Comparison of ENCODE assay signal across 28 mouse cellular contexts in the genomic region with DNA sequence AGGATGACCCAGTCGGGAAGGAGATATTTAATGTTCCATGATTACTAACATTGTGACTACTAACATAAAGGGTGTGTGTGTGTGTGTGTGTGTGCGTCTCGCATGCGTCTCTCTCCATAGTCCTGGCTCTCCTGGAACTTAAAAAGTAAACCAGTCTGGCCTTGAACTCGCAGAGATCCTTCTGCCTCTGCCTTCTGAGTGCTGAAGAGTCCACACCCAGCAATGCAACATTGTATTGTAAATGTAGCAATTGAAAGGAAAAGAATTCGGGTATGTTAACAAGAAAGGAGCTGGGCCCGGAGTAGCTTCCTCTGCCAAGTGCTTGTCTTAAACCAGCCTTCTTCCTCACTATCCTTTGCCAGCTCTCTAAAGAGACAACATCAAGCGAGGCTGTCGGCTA. TPM values are rescaled to one million over a fixed set of nuclear protein-coding genes. Genes with fewer than 3 reads are reported as not detected.
"Had no signal": no experiment of that assay in that cellular context is flagged by ENCODE, and none has a peak within 500 bp of the region (broad histone marks: within the 10 kb centered on the region; RNA-seq: fewer than 3 reads in every experiment).

No protein-coding gene starts in this region.

- H3K27me3 ChIP-seq: hindbrain, embryonic 12.5 days; intestine, embryonic 15.5 days; kidney, embryonic 15.5 days; limb, embryonic 12.5 days had no signal

- DNase-seq: gastrocnemius, adult 2 months; gastrocnemius, postnatal 10 days; gastrocnemius, postnatal 25 days; heart, adult 18-20 months; heart, postnatal 10 days; heart, postnatal 4 days; kidney, adult 18-20 months; kidney, adult 8-10 months; kidney, postnatal 14 days; kidney, postnatal 36 days; liver; liver, embryonic 13.5 days had no signal

- H3K36me3 ChIP-seq: heart, embryonic 10.5 days; heart, embryonic 12.5 days; hindbrain, embryonic 10.5 days; hindbrain, embryonic 12.5 days; intestine, embryonic 15.5 days; kidney, embryonic 15.5 days; limb, embryonic 10.5 days; limb, embryonic 12.5 days; liver, embryonic 13.5 days had no signal

- H3K4me3 ChIP-seq: gastrocnemius, adult 2 months; heart, embryonic 10.5 days; heart, embryonic 12.5 days; hindbrain, embryonic 10.5 days; hindbrain, embryonic 12.5 days; intestine, embryonic 15.5 days; kidney, embryonic 15.5 days; layer of hippocampus, adult 2 months; left cerebral cortex, adult 2 months; limb, embryonic 10.5 days; limb, embryonic 12.5 days; liver, embryonic 13.5 days had no signal

- H3K9ac ChIP-seq: heart, embryonic 12.5 days; hindbrain, embryonic 12.5 days; hindbrain, embryonic 14.5 days; intestine, embryonic 15.5 days; kidney, embryonic 15.5 days; limb, embryonic 12.5 days; liver, embryonic 13.5 days had no signal

- H3K4me1 ChIP-seq: heart, embryonic 10.5 days; heart, embryonic 12.5 days; hindbrain, embryonic 10.5 days; hindbrain, embryonic 12.5 days; intestine, embryonic 15.5 days; kidney, embryonic 15.5 days; limb, embryonic 10.5 days; limb, embryonic 12.5 days; liver, embryonic 13.5 days had no signal

- H3K9me3 ChIP-seq: heart, embryonic 10.5 days; hindbrain, embryonic 10.5 days; hindbrain, embryonic 12.5 days; intestine, embryonic 15.5 days; kidney, embryonic 15.5 days; limb, embryonic 10.5 days; limb, embryonic 12.5 days; liver, embryonic 13.5 days had no signal

- H3K27ac ChIP-seq: gastrocnemius, adult 2 months; heart, embryonic 10.5 days; hindbrain, embryonic 10.5 days; hindbrain, embryonic 12.5 days; hindbrain, embryonic 14.5 days; intestine, embryonic 15.5 days; kidney, embryonic 15.5 days; kidney, postnatal 0 days; layer of hippocampus, adult 2 months; left cerebral cortex, adult 2 months; limb, embryonic 10.5 days; limb, embryonic 12.5 days; liver, embryonic 13.5 days had no signal

RNA-seq across cellular contexts. Expression of a gene that starts 1.9 kb away (rescaled TPM):
- polyA plus RNA-seq: heart, embryonic 12.5 days; heart, embryonic 14.5 days; heart, embryonic 16.5 days; inflammation-experienced regulatory T-cells, adult 6 months; kidney, postnatal 0 days; limb, embryonic 10.5 days; limb, embryonic 12.5 days; liver, embryonic 11.5 days; liver, embryonic 13.5 days had no signal
